Mouse (Mus musculus) lung, embryonic 16.5 days (tissue): ENCODE results near the gene Gpr4. TPM values are rescaled to one million over a fixed set of nuclear protein-coding genes. Genes with fewer than 3 reads are reported as not detected.

Experiments used
- ATAC-seq: fragments of 200-750 bp; cut with Nextera tagmentation; 2 replicates; pipeline ENCODE4 v1.8.0; 2017; ENCODE audit warnings: low read depth, mild to moderate bottlenecking, moderate library complexity
- H3K27ac ChIP-seq: fragments of 300-500 bp; sonication (generic); 2 replicates; pipeline ENCODE4 v1.5.1; 2014; ENCODE audit warnings: mild to moderate bottlenecking, control low read depth, low read length
- H3K27me3 ChIP-seq: fragments of 300-500 bp; sonication (generic); 2 replicates; pipeline ENCODE4 v1.6.1; 2014; ENCODE audit warnings: low read depth, low read length, mixed read lengths; ENCODE audit not compliant: control insufficient read depth, insufficient read depth
- H3K36me3 ChIP-seq: fragments of 300-500 bp; sonication (generic); 2 replicates; pipeline ENCODE4 v1.6.1; 2014; ENCODE audit warnings: low read length; ENCODE audit not compliant: control insufficient read depth, insufficient read depth
- H3K4me1 ChIP-seq: fragments of 300-500 bp; sonication (generic); replicated peaks from 2 replicates; pipeline ENCODE4 v1.6.1; 2014; ENCODE audit warnings: low read length, mixed read lengths; ENCODE audit not compliant: control insufficient read depth, insufficient read depth
- H3K4me2 ChIP-seq: fragments of 300-500 bp; sonication (generic); 2 replicates; pipeline ENCODE4 v1.6.1; 2014; ENCODE audit warnings: low read depth, low read length, control low read depth
- H3K4me3 ChIP-seq: fragments of 300-500 bp; sonication (generic); 2 replicates; pipeline ENCODE4 v1.5.1; 2014; ENCODE audit warnings: mild to moderate bottlenecking, low read length, control low read depth
- H3K9ac ChIP-seq: fragments of 300-500 bp; sonication (generic); 2 replicates; pipeline ENCODE4 v1.6.1; 2014; ENCODE audit warnings: low read length, control low read depth
- H3K9me3 ChIP-seq: fragments of 300-500 bp; sonication (generic); 2 replicates; pipeline ENCODE4 v1.6.1; 2016; ENCODE audit warnings: low read length; ENCODE audit not compliant: control insufficient read depth
- WGBS: fragments of 180-500 bp; shearing (Covaris S2); extraction: QIAGEN DNeasy Blood & Tissue Kit; methylation state at CpG from one replicate; pipeline ENCODE4 v1.1.7; 2014; 5-methylcytosine and 5-hydroxymethylcytosine counted together
- polyA plus RNA-seq: library from polyadenylated mRNA; unstranded; fragments of >200 nt; fragmentation: Nextera tagmentation; extraction: Ambion mirVana; gene quantifications from 2 replicates; pipeline ENCODE4 v1.2.1, GENCODE M21; 2015

The Gpr4 gene
- polyA plus RNA-seq, 1 experiment from 2014 or later = 2.6 TPM

DNA sequence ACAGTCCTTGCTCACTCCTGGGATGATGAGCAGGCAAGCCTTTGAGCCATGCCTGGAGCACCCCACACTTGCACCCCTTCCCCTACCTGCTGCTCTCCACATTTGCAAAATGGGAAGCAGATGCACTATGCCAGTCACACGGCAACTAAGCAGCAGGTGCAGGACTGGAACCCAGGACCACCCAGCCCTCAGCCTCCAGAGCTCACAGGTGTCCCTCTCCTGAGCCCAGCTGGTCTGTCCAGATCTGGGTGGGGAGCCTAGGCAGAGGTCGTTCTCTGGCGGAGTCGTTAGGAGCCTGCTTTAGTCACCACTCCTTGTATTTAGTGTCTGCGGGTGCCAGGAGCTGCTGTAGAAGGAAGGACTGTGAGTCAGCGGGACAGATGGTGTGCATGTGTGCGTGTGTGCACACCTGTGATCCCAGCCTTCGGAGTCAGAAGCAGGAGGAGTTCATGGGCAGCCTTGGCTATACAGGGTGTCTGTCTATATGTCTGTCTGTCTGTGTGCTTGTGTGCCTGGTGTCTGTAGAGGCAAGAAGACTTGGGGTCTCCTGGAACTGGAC is 28.6 kb downstream of the Gpr4 start:
- ATAC-seq = no peak
- H3K4me1 ChIP-seq = peaks cover 8% of the 10 kb centered on the region
- 81% methylated on average over 8 of the region's 8 CpGs for WGBS
- H3K9me3 ChIP-seq = no peaks in the 10 kb centered on the region
- no peak overlapping the region for H3K4me2 ChIP-seq
- H3K4me3 ChIP-seq = no peak overlapping the region
- H3K27ac ChIP-seq = no peak overlapping the region
- H3K9ac ChIP-seq = no peak overlapping the region
- no peaks in the 10 kb centered on the region for H3K27me3 ChIP-seq
- H3K36me3 ChIP-seq = peaks cover 2% of the 10 kb centered on the region; the same call in 1 of the 2 replicates

GRCm38 (mm10) chr7:19242005-19242404 is 29.7 kb downstream of the Gpr4 start:
- WGBS = 84% methylated on average over 1 of the region's 1 CpGs
- peaks cover 5% of the 10 kb centered on the region; the same call in 1 of the 2 replicates for H3K4me1 ChIP-seq
- no peaks in the 10 kb centered on the region for H3K27me3 ChIP-seq
- no peak overlapping the region for H3K4me2 ChIP-seq
- H3K9ac ChIP-seq = no peak overlapping the region
- ATAC-seq = no peak
- H3K4me3 ChIP-seq = no peak overlapping the region
- peaks cover 5% of the 10 kb centered on the region; the same call in 1 of the 2 replicates for H3K36me3 ChIP-seq
- H3K9me3 ChIP-seq = no peaks in the 10 kb centered on the region
- H3K27ac ChIP-seq = no peak overlapping the region

DNA sequence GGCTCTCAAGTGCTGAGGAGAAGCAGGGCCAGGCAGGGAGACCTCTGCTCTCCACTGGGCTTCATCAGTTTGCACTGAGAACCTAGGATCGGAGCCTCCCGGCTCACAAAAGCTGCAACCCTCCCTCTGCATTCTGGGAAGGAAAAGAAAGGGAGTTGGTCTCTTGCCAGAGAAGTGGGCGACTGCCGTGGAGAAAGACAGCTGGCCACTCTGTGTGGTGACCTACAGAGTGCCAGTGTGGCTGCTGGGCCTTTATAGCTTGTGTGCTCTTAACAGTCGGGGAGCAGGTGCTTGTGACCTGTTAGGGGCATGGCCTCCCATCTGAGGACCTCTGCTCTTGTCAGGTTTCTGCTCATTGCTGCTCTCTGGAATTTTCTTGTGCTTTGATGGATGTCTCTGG is 31.5 kb downstream of the Gpr4 start:
- H3K4me1 ChIP-seq = peaks cover 2% of the 10 kb centered on the region; the same call in 1 of the 2 replicates
- H3K4me2 ChIP-seq = no peak overlapping the region
- H3K36me3 ChIP-seq = peaks cover 9% of the 10 kb centered on the region; the same call in 1 of the 2 replicates
- no peak for ATAC-seq
- H3K27ac ChIP-seq = no peak overlapping the region
- no peak overlapping the region for H3K9ac ChIP-seq
- no peaks in the 10 kb centered on the region for H3K9me3 ChIP-seq
- no peak overlapping the region for H3K4me3 ChIP-seq
- no peaks in the 10 kb centered on the region for H3K27me3 ChIP-seq
- 59% methylated on average over 5 of the region's 5 CpGs for WGBS

- H3K36me3 ChIP-seq = peaks cover 9% of the 10 kb centered on the region; the same call in 1 of the 2 replicates
- no peak for ATAC-seq
- no peak overlapping the region for H3K4me2 ChIP-seq
- H3K4me3 ChIP-seq = no peak overlapping the region
- H3K9ac ChIP-seq = no peak overlapping the region
- H3K9me3 ChIP-seq = no peaks in the 10 kb centered on the region
- no peak overlapping the region for H3K27ac ChIP-seq
- 72% methylated on average over 3 of the region's 3 CpGs for WGBS
- no peaks in the 10 kb centered on the region for H3K4me1 ChIP-seq
- H3K27me3 ChIP-seq = no peaks in the 10 kb centered on the region
These were observed 32.7 kb downstream of the Gpr4 start for GRCm38 (mm10) chr7:19245083-19245482.

- no peak overlapping the region for H3K9ac ChIP-seq
- 93% methylated on average over 1 of the region's 1 CpGs for WGBS
- H3K36me3 ChIP-seq = peaks cover 9% of the 10 kb centered on the region; the same call in 1 of the 2 replicates
- no peaks in the 10 kb centered on the region for H3K4me1 ChIP-seq
- ATAC-seq = no peak
- no peaks in the 10 kb centered on the region for H3K9me3 ChIP-seq
- no peak overlapping the region for H3K4me2 ChIP-seq
- no peaks in the 10 kb centered on the region for H3K27me3 ChIP-seq
- H3K4me3 ChIP-seq = no peak overlapping the region
- no peak overlapping the region for H3K27ac ChIP-seq
These were observed 34.5 kb downstream of the Gpr4 start for GRCm38 (mm10) chr7:19246855-19247254.

GRCm38 (mm10) chr7:19247511-19247910 is 35.2 kb downstream of the Gpr4 start:
- no peak overlapping the region for H3K9ac ChIP-seq
- H3K4me1 ChIP-seq = no peaks in the 10 kb centered on the region
- H3K4me3 ChIP-seq = no peak overlapping the region
- no peak overlapping the region for H3K27ac ChIP-seq
- no peak for ATAC-seq
- H3K9me3 ChIP-seq = no peaks in the 10 kb centered on the region
- no peak overlapping the region for H3K4me2 ChIP-seq
- peaks cover 9% of the 10 kb centered on the region; the same call in 1 of the 2 replicates for H3K36me3 ChIP-seq
- no peaks in the 10 kb centered on the region for H3K27me3 ChIP-seq
- 91% methylated on average over 2 of the region's 2 CpGs for WGBS

DNA sequence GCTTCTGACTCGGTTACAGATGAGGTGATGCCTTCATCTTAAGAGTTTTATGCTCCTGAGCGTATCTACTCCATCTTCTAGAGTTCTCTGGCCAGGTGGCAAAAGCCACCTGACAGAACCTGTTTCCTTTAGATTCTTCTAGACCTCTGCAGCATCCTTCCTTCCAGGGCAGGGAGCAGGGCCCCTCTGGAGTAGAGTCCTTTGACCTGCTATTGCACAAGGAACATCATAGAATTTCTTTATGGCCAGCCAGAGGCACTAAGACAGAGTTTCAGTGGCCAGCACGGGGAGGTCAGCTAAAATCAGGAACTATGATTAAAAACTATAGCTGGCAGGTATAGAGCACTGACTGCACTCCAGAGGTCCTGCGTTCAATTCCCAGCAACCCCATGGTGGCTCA is 39.7 kb downstream of the Gpr4 start:
- 75% methylated on average over 4 of the region's 4 CpGs for WGBS
- no peak for ATAC-seq
- H3K4me3 ChIP-seq = no peak overlapping the region
- H3K36me3 ChIP-seq = peaks cover 15% of the 10 kb centered on the region
- H3K9me3 ChIP-seq = no peaks in the 10 kb centered on the region
- H3K27me3 ChIP-seq = no peaks in the 10 kb centered on the region
- H3K4me2 ChIP-seq = no peak overlapping the region
- no peak overlapping the region for H3K27ac ChIP-seq
- H3K9ac ChIP-seq = no peak overlapping the region
- no peaks in the 10 kb centered on the region for H3K4me1 ChIP-seq

- Histone ChIP-seq H3K4me1 (no peaks in the 10 kb centered on the region; the same call in 1 of the 2 replicates), H3K27me3 (no peaks in the 10 kb centered on the region), H3K4me2 (no peak overlapping the region), H3K9me3 (no peaks in the 10 kb centered on the region), H3K4me3 (no peak overlapping the region), H3K9ac (no peak overlapping the region), H3K27ac (no peak overlapping the region), H3K36me3 (peaks cover 20% of the 10 kb centered on the region)
- no peak for ATAC-seq
- 58% methylated on average over 5 of the region's 5 CpGs for WGBS
These were observed 41.1 kb downstream of the Gpr4 start for GRCm38 (mm10) chr7:19253437-19253836.

- H3K9ac ChIP-seq = no peak overlapping the region
- H3K27ac ChIP-seq = no peak overlapping the region
- H3K27me3 ChIP-seq = no peaks in the 10 kb centered on the region
- H3K4me1 ChIP-seq = no peaks in the 10 kb centered on the region; the same call in 1 of the 2 replicates
- WGBS = 80% methylated on average over 15 of the region's 17 CpGs
- H3K4me3 ChIP-seq = no peak overlapping the region
- no peak for ATAC-seq
- H3K4me2 ChIP-seq = no peak overlapping the region
- peaks cover 35% of the 10 kb centered on the region for H3K36me3 ChIP-seq
- H3K9me3 ChIP-seq = no peaks in the 10 kb centered on the region
These were observed 43.1 kb downstream of the Gpr4 start for GRCm38 (mm10) chr7:19255395-19255794.
